Mouse (Mus musculus) lung, adult 2 months (tissue): ENCODE results near the gene Immp2l.

Experiments
- CTCF ChIP-seq: fragments of 200-500 bp; IDR thresholded peaks from 2 replicates; pipeline ENCODE4 v1.5.1; 2011; ENCODE audit warnings: mild to moderate bottlenecking, low read length, control low read depth; ENCODE audit not compliant: insufficient read depth
- POLR2A ChIP-seq: fragments of 200-500 bp; IDR thresholded peaks from 2 replicates; pipeline ENCODE4 v1.6.1; 2011; ENCODE audit warnings: low read depth, mild to moderate bottlenecking, control low read depth, low read length, borderline replicate concordance; ENCODE audit errors: extremely low read depth

GRCm38 (mm10) chr12:41231966-41232365 lies 208.1 kb downstream of the Immp2l start:
- TF ChIP-seq POLR2A (no peak), CTCF (no peak)
